Mouse (Mus musculus): ENCODE data around the gene Hbq1a.
"Not testable (repeated sequence)": the region's sequence is repeated elsewhere in the genome, so short reads cannot be mapped to it uniquely, and the experiment has no call there.

Hbq1a gene

GRCm38 (mm10) chr11:32285031-32285775, 14.7 kb upstream of the Hbq1a start:
- DNase-seq (ENCODE audit: low spot score in 2 of 2): no peak

DNA sequence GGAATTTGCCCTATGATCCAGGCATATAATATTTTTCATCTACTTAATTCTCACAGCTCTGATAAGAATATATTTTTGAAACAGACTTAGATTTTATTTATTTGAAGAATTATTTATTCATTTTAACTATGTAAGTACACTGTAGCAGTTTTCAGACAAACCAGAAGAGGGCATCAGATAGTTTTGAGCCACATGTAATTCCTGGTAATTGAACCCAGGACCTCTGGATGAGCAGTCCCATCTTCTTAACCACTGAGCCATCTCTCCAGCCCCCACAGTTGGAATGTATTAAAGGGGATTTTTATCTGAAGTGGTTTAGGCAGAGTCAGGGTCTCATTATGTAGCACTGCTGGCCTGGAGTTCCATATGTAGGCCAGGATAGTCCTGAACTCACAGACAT, 14.0 kb upstream of the Hbq1a start:
- not testable (repeated sequence) for DNase-seq (ENCODE audit: low spot score in 2 of 2)

- peak; percentile 34 to 69 for DNase-seq (ENCODE audit: low spot score in 2 of 2)
Observed at GRCm38 (mm10) chr11:32286695-32287492, 13.0 kb upstream of the Hbq1a start, which contains the start of gene Hbq1b. TSS of gene Hbq1b (plus strand) at chr11:32286965.

DNA sequence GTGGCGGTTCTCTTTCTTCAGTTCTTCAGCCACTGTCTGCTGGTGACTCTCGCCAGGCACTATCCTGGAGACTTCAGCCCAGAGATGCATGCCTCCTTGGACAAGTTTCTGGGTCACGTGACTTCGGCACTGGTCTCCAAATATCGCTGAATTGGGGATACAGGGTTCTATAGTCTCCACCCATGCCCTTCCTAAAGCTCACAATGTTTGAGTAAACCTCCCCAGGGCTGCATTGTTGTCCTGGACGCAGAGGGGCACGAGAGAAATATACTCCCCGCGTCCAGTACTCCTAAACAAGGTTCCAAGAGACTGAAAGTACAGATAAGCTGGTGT, 12.4 kb upstream of the Hbq1a start:
- DNase-seq (ENCODE audit: low spot score in 2 of 2): no peak

- not testable (repeated sequence) for DNase-seq (ENCODE audit: low spot score in 2 of 2)
Observed at GRCm38 (mm10) chr11:32292819-32293218, 7.0 kb upstream of the Hbq1a start.

DNA sequence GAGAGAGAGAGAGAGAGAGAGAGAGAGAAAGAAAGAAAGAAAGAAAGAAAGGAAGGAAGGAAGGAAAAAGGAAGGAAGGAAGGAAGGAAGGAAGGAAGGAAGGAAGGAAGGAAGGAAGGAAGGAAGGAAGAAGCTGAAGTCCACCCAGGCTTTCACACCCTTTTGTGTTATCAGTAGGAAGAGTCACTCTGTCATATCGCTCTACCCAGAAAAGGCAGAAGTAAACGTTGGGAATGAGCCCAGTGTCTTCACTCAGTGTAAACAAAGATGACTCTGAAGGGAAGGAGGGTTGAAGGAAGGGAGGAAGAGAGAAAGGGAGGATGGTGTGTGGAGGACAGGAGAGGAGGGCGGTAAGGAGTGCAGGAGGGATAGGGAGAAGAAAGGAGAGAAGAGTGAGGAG, 6.4 kb upstream of the Hbq1a start:
- DNase-seq (ENCODE audit: low spot score in 2 of 2): not testable (repeated sequence)

DNA sequence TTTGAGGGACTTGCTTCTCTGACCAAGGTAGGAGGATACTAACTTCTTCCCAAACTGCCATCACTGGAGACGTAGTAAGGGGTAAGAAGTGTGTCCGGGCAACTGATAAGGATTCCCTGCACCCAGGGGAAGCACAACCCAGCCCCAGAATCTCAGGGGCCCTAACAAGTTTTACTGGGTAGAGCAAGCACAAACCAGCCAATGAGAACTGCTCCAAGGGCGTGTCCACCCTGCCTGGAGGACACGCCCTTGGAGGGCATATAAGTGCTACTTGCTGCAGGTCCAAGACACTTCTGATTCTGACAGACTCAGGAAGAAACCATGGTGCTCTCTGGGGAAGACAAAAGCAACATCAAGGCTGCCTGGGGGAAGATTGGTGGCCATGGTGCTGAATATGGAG, 3.7 kb upstream of the Hbq1a start, which contains the start of gene Hba-a2:
Hba-a2 (plus strand) TSS at position 287 of the 400 bp plus-strand sequence.
- DNase-seq (ENCODE audit: low spot score in 2 of 2): not testable (repeated sequence)

- DNase-seq (ENCODE audit: low spot score in 2 of 2): not testable (repeated sequence)
Observed at GRCm38 (mm10) chr11:32297417-32297816, 2.5 kb upstream of the Hbq1a start.

DNA sequence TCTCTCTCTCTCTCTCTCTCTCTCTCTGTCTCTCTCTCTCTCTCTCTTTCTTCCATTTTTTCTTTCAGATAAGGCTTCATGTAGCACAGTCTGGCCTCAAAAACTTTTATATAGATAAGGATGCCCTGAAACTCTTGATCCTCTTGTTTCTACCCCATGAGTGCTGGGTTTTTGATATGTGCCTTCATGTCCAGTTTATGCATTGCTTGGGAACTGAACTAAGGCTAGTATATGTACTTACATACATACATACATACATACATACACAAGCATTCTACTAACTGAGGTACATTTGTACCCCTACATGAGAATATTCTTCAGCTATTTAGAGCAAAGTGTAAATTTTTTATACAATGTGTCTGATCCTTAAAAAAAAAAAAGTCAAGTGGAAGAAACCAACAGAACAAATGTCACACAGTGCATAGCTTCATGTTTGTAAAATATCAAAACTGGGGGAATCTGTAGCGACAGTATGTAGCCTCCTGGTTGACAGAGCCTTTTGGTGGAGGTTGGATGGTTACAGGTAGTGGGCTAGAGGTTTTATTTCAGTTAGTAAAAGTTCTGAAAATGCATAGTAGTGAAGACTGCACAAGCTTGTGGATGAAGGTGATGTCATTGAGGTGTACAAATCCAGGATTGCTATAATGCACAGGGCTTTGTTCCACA, 1.9 kb upstream of the Hbq1a start:
- DNase-seq (ENCODE audit: low spot score in 2 of 2): no peak

DNA sequence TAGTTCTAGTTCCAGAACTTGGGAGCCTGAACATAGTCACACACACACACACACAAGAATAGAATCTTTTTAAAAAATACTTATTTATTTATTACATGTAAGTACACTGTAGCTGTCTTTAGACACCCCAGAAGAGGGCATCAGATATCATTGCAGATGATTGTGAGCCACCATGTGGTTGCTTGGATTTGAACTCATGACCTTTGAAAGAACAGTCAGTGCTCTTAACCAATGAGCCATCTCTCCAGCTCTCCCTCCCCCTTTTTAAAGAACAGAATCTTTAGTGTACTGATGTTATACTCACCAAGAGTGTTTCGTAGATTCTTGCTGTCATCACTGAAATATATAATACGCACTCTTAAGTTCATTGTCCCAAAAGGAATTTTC, 1.3 kb upstream of the Hbq1a start:
- no peak for DNase-seq (ENCODE audit: low spot score in 2 of 2)

- no peak for DNase-seq (ENCODE audit: low spot score in 2 of 2)
Observed at GRCm38 (mm10) chr11:32300279-32301267, 704 bp downstream of the Hbq1a start.

GRCm38 (mm10) chr11:32301506-32301905, 1.6 kb downstream of the Hbq1a start:
- no peak for DNase-seq (ENCODE audit: low spot score in 2 of 2)

DNA sequence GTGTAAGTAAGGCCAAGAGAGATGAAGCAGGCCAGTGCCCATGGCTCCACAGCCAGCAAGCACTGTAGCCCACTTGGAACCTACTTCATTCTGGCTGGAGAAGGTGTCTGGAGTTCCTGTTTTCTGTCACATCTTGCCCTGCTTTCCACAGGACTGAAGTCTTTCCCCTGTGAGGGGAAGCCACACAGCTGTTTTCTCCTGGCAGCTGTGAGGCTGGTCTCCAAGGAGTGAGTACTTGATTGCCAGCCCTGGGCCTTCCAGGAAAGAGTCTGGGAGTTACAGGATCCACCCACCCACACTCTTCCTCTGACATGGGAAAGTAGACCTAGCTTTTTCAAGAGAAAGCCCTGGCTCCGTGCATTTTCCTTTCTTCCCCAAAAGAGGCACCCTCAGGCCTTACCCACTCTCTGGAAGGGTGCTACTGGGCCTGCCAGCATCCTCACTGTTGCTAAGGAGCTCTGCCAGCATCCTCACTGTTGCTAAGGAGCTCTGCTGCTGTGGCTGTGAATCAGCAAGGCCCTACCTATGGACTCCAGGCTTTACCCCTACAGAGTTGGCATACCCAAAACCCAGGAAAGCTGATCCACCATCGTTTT, 3.1 kb downstream of the Hbq1a start:
- DNase-seq (ENCODE audit: low spot score in 2 of 2): no peak

DNA sequence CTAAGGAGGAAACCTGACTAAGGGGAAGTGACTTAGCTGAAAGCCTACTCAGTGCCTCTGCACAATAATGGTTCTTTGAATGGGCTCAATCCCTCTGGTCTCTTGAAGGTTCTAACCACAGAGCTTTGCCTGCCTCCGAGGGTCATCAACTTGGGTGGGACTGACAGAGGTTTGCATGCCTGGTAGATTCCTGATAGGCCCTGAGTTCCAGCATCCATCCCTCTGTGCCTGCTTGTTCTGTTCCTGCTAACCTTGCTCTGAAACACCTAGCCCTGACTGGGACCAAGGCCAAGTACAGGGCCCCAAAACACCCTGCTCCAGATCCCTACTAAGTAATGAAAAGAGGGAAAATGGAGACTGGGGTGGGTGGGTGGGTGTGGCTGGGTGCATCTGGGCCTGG, 3.6 kb downstream of the Hbq1a start:
- DNase-seq (ENCODE audit: low spot score in 2 of 2): no peak

GRCm38 (mm10) chr11:32307006-32307405, 7.1 kb downstream of the Hbq1a start:
- DNase-seq (ENCODE audit: low spot score in 2 of 2): no peak

- DNase-seq (ENCODE audit: low spot score in 2 of 2): no peak
Observed at GRCm38 (mm10) chr11:32309446-32309845, 9.6 kb downstream of the Hbq1a start.

DNA sequence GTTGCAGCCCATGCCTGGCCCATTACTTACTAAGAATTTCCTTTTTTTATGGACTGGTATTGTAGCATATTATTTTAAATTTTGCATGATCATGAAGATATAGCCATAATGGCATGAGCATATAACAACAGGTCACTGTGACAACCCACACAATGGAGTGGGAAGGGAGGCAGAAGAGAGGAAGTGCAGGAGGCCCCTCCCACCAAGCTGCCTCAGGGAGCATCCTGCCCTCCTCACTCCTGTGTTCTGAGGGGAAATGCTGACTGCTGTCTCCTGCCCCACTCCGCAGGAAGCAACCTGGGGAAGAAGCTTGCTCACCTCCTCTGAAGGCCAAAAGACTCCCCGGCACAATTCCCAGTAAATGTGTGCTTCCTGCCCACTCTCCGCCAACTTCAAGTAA, 10.1 kb downstream of the Hbq1a start:
- no peak for DNase-seq (ENCODE audit: low spot score in 2 of 2)

DNA sequence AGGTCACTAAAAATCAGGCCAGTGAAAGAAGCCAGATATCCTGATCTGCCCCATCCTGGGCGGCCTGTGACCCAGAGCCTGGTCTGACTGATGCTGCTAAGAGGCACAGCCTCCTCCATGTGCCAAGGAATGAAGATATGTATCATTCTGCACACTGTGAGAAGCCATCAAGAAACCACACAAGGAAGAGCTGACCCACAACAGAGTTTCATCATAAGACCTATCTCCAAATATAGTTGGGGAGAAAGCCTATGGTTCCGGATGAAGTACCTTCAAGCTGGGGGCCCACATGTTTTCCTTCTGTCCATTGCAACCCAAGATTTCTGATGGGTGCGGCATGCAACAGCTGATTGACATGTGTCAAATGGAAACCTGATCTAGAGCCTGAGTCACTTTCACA, 16.1 kb downstream of the Hbq1a start:
- DNase-seq (ENCODE audit: low spot score in 2 of 2): no peak

- no peak for DNase-seq (ENCODE audit: low spot score in 2 of 2)
Observed at GRCm38 (mm10) chr11:32320507-32321195, 20.8 kb downstream of the Hbq1a start.

GRCm38 (mm10) chr11:32321196-32321565, 21.3 kb downstream of the Hbq1a start:
- peak; percentile 39 to 53 for DNase-seq (ENCODE audit: low spot score in 2 of 2)

Data from natural killer cell, adult 2 months (primary cell).